Mouse (Mus musculus) embryonic facial prominence, embryonic 14.5 days (tissue): ENCODE measurements at regions not wholly inside any gene's neighbourhood (a gene's known extent, or its start where the extent isn't known, plus 50 kb on each side); places are given as distances from the start of the nearest gene placed in this dataset.

Experiments
- ATAC-seq: fragments of 200-750 bp; cut with Nextera tagmentation; 2 replicates; pipeline ENCODE4 v1.8.0; 2017; ENCODE audit warnings: low read depth, moderate number of reproducible peaks, moderate TSS enrichment
- DNase-seq: peaks from one replicate; pipeline ENCODE4 v3.0.0-alpha.2; 2015; ENCODE audit warnings: low spot score
- H3K27ac ChIP-seq: fragments of 300-500 bp; sonication (generic); replicated peaks from 2 replicates; pipeline ENCODE4 v1.5.1; 2014; ENCODE audit warnings: low read depth, mild to moderate bottlenecking, low read length, moderate library complexity
- H3K27me3 ChIP-seq: fragments of 300-500 bp; sonication (generic); replicated peaks from 2 replicates; pipeline ENCODE4 v1.6.1; 2014; ENCODE audit warnings: low read length; ENCODE audit not compliant: control insufficient read depth, insufficient read depth
- H3K36me3 ChIP-seq: fragments of 300-500 bp; sonication (generic); 2 replicates; pipeline ENCODE4 v1.6.1; 2014; ENCODE audit warnings: low read length, mixed read lengths; ENCODE audit not compliant: control insufficient read depth, insufficient read depth
- H3K4me1 ChIP-seq: fragments of 300-500 bp; sonication (generic); 2 replicates; pipeline ENCODE4 v1.6.1; 2014; ENCODE audit warnings: antibody characterized with exemption, low read length; ENCODE audit not compliant: control insufficient read depth, insufficient read depth
- H3K4me2 ChIP-seq: fragments of 300-500 bp; sonication (generic); 2 replicates; pipeline ENCODE4 v1.6.1; 2014; ENCODE audit warnings: low read depth, mild to moderate bottlenecking, low read length, moderate library complexity, mixed read lengths
- H3K4me3 ChIP-seq: fragments of 300-500 bp; sonication (generic); 2 replicates; pipeline ENCODE4 v1.5.1; 2014; ENCODE audit warnings: low read depth, mild to moderate bottlenecking, low read length
- H3K9ac ChIP-seq: fragments of 300-500 bp; sonication (generic); 2 replicates; pipeline ENCODE4 v1.6.1; 2014; ENCODE audit warnings: low read depth, mild to moderate bottlenecking, low read length, moderate library complexity, mixed read lengths
- H3K9me3 ChIP-seq: fragments of 300-500 bp; sonication (generic); 2 replicates; pipeline ENCODE4 v1.6.1; 2016; ENCODE audit warnings: low read length; ENCODE audit not compliant: control insufficient read depth
- WGBS: fragments of 180-500 bp; shearing (Covaris S2); extraction: QIAGEN DNeasy Blood & Tissue Kit; methylation state at CpG from one replicate; pipeline ENCODE4 v1.1.7; 2014; 5-methylcytosine and 5-hydroxymethylcytosine counted together

DNA sequence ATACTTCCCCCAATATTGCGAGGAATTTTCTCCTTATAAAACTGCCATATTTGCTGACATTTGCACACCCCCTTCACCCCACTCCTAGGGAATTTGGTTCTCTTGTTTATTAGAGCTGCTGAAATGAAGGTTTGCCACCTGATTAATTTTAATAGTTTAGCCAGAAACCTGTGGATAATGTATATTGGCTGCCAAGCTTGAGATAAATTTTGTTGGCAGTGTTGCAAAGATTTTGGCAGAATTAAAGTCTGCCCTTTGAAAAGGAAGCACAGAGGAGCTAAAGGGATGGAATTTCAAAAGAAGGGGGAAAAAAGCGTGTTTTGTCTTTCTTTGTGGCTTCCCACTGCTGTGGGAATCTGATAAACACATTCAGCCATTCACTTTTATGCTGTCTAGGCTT, 354.6 kb upstream of the Car10 start:
- Histone ChIP-seq H3K4me2 (no peak overlapping the region), H3K4me1 (no peaks in the 10 kb centered on the region), H3K9ac (no peak overlapping the region), H3K27me3 (no peaks in the 10 kb centered on the region), H3K36me3 (no peaks in the 10 kb centered on the region), H3K27ac (no peak overlapping the region), H3K4me3 (no peak overlapping the region), H3K9me3 (no peaks in the 10 kb centered on the region)
- DNase-seq (peak; percentile 1), ATAC-seq (no peak)
- WGBS: 54% methylated on average over 2 of the region's 2 CpGs

DNA sequence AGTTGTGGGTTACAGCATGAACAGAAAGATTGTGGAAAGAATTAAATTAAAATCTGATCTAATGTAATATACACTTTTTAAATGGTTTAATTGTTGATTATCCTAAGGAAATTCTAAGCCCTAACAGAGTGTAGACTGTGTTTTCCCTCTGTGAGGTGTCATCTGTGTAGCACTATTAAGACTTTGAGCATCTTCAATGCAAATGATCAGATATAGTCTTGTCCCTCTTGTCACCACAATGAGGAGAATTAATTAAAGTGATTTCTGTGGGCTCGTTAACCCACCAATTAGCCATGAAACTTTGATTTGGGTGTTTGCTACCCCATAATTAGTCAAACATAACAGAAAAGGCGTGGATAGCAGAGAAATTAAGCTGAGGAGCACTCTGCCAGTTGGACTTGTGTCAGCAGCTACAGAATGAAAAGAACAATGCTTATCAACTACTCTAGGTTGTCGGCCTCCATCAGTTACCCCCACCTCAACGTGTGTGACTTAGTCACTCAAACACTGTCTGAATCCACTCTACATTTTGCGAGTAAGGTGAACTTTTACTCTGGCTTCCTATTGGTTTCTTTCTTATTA, 339.4 kb upstream of the Car10 start:
- Histone ChIP-seq H3K9ac (no peak overlapping the region), H3K27ac (no peak overlapping the region), H3K27me3 (no peaks in the 10 kb centered on the region), H3K4me3 (no peak overlapping the region), H3K36me3 (no peaks in the 10 kb centered on the region), H3K4me2 (no peak overlapping the region), H3K4me1 (no peaks in the 10 kb centered on the region), H3K9me3 (no peaks in the 10 kb centered on the region)
- no peak for ATAC-seq
- WGBS: 68% methylated on average over 5 of the region's 5 CpGs
- no peak for DNase-seq

GRCm38 (mm10) chr11:92769936-92770335, 327.9 kb upstream of the Car10 start:
- no peak for DNase-seq
- no peaks in the 10 kb centered on the region for H3K4me1 ChIP-seq
- H3K27ac ChIP-seq: no peak overlapping the region
- H3K36me3 ChIP-seq: no peaks in the 10 kb centered on the region
- H3K9me3 ChIP-seq: no peaks in the 10 kb centered on the region; the same call in 1 of the 2 replicates
- 85% methylated on average over 4 of the region's 4 CpGs for WGBS
- no peak for ATAC-seq
- H3K4me3 ChIP-seq: no peak overlapping the region
- no peak overlapping the region for H3K9ac ChIP-seq
- H3K27me3 ChIP-seq: no peaks in the 10 kb centered on the region
- no peak overlapping the region for H3K4me2 ChIP-seq

DNA sequence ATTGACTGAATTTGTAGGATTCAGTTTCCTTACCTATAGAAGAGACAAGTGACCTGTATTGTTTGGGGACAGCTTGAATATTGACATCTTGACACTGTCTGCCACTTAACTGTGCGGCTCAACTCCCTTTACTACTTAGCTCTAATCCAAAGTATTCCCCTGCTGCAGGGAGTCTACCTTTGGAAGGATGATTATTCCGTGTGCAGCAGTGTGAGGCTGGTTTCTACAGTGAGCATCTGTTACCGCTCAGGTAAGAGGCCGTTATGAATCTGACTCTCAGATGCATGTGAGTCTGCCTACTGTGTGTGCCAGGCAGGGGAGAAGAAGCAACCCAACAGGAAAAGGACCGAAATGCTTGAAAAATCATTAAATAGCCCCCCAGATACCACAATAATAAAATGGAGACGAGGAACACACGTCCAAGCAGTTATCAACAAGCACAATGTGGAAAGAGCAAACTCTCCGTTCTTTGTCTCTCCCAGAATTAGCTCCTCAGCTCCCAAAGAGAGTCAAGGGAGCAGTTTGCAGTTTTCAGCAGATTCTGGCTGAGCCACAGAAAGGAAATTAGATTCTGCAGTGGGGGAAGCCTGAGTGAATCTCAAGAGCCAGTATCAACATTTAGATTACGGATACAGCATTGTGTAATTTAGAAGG, 324.8 kb upstream of the Car10 start:
- Histone ChIP-seq H3K4me1 (no peaks in the 10 kb centered on the region), H3K4me2 (no peak overlapping the region), H3K9me3 (no peaks in the 10 kb centered on the region; the same call in 1 of the 2 replicates), H3K4me3 (no peak overlapping the region), H3K27me3 (no peaks in the 10 kb centered on the region), H3K36me3 (no peaks in the 10 kb centered on the region), H3K9ac (no peak overlapping the region), H3K27ac (no peak overlapping the region)
- 58% methylated on average over 9 of the region's 9 CpGs for WGBS
- DNase-seq (peak; percentile 34), ATAC-seq (no peak)

- Histone ChIP-seq H3K9me3 (no peaks in the 10 kb centered on the region; the same call in 1 of the 2 replicates), H3K4me1 (no peaks in the 10 kb centered on the region), H3K36me3 (no peaks in the 10 kb centered on the region), H3K27ac (no peak overlapping the region), H3K27me3 (no peaks in the 10 kb centered on the region), H3K4me2 (no peak overlapping the region), H3K4me3 (no peak overlapping the region), H3K9ac (no peak overlapping the region)
- DNase-seq (no peak), ATAC-seq (no peak)
- WGBS: 70% methylated on average over 4 of the region's 4 CpGs
These were observed 324.3 kb upstream of the Car10 start for GRCm38 (mm10) chr11:92773570-92773929.

GRCm38 (mm10) chr11:92774780-92775179, 323.0 kb upstream of the Car10 start:
- ATAC-seq: no peak
- 14% methylated on average over 3 of the region's 3 CpGs for WGBS

DNA sequence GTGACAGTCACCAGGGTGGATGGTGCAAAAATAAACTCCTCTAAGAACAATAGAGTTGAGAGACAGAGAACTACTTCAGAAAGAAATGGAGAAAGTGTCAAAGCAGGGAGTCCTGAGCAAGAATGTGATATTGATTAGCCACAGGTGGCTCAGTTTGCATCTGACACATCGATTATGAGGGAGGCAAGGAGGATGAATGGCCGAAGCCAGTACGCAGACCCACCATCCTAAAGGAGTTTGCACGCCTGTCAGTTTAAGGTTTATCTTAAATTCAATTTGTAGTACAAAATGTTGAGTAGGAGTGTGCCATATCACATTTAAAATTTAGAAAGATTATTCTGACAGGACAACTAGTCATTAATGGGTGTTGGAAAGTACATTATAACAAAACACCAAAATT, 298.6 kb upstream of the Car10 start:
- no peak overlapping the region for H3K27ac ChIP-seq
- no peak overlapping the region for H3K4me3 ChIP-seq
- H3K9ac ChIP-seq: no peak overlapping the region
- ATAC-seq: no peak
- no peaks in the 10 kb centered on the region for H3K4me1 ChIP-seq
- H3K36me3 ChIP-seq: no peaks in the 10 kb centered on the region
- WGBS: 80% methylated on average over 4 of the region's 4 CpGs
- no peak for DNase-seq
- no peaks in the 10 kb centered on the region for H3K27me3 ChIP-seq
- H3K4me2 ChIP-seq: no peak overlapping the region
- no peaks in the 10 kb centered on the region for H3K9me3 ChIP-seq

More at GRCm38 (mm10) chr11:92774780-92775179, 323.0 kb upstream of the Car10 start:
- no peaks in the 10 kb centered on the region for H3K27me3 ChIP-seq
- H3K4me3 ChIP-seq: no peak overlapping the region
- H3K9ac ChIP-seq: no peak overlapping the region
- H3K4me1 ChIP-seq: no peaks in the 10 kb centered on the region
- no peaks in the 10 kb centered on the region; the same call in 1 of the 2 replicates for H3K9me3 ChIP-seq
- no peak overlapping the region for H3K4me2 ChIP-seq
- peak; percentile 19 for DNase-seq
- H3K36me3 ChIP-seq: no peaks in the 10 kb centered on the region
- H3K27ac ChIP-seq: no peak overlapping the region
